In the genomic region with DNA sequence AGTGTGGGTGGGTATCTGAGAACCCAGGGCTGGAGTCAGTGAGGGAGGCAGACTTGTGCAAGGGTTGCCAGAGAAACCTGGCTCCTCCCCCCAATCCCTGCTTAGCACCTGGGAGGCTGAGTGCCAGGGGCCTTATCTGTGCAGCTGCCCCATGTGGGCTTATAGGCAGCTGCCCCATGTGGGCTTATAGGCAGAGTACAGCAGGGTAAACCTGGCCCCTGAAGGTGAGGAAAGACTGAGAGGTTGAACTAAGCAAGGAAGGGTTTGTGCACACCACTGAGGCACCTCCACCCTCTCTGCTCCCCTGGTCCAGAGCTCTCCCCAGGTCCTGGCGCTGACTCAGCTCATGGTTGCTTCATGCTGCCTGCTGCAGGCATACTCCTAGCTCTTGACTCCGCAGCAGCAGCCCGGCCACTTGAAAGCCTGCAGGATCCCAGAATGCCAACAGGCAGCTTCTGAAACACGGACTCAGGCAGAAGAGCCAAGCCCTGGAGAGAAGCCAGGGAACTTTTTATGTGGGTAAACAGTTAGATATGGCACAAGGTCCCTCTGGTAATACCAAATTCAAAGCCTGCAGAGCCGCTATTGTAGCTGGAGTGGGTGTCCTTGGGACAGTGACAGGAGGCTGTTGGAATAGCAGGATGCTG, we compare ENCODE assay signal across 8 mouse cellular contexts. TPM values are rescaled to one million over a fixed set of nuclear protein-coding genes. Genes with fewer than 3 reads are reported as not detected.
DNase-seq lines count a peak whose midpoint lies in the region; ATAC-seq and TF ChIP-seq lines count a peak whose summit lies in the region.

No protein-coding gene starts in this region.

- no peaks in the 10 kb centered on the region for H3K36me3 ChIP-seq in forebrain, embryonic 10.5 days (replicated peaks)
- H3K36me3 ChIP-seq in forebrain, embryonic 15.5 days, result no peaks in the 10 kb centered on the region
- H3K36me3 ChIP-seq in intestine, postnatal 0 days (ENCODE audit: control insufficient read depth, insufficient read depth), result no peaks in the 10 kb centered on the region

- H3K4me1 ChIP-seq in forebrain, embryonic 10.5 days, result peaks cover 47% of the 10 kb centered on the region
- peaks cover 45% of the 10 kb centered on the region for H3K4me1 ChIP-seq in forebrain, embryonic 15.5 days
- 0 out of 2 replicates have a peak, but pooled peaks cover 4% of the 10 kb centered on the region for H3K4me1 ChIP-seq in intestine, postnatal 0 days (replicated peaks; ENCODE audit: control insufficient read depth, insufficient read depth, low read length)

- ATAC-seq in forebrain, embryonic 15.5 days (replicated peaks), result no peak
- peak; percentile 52 for ATAC-seq in intestine, postnatal 0 days

- no peak overlapping the region for H3K4me3 ChIP-seq in forebrain, embryonic 10.5 days
- H3K4me3 ChIP-seq in forebrain, embryonic 15.5 days, result no peak overlapping the region
- H3K4me3 ChIP-seq in intestine, postnatal 0 days (ENCODE audit: low read depth, low read length), result no peak overlapping the region

- H3K4me2 ChIP-seq in forebrain, embryonic 15.5 days (replicated peaks), result no peak overlapping the region
- H3K4me2 ChIP-seq in intestine, postnatal 0 days (replicated peaks; ENCODE audit: low read depth), result 0 out of 2 replicates have a peak overlapping the region, but pooled peaks have one; percentile 4

- H3K27ac ChIP-seq in forebrain, embryonic 10.5 days, result peak overlapping the region; percentile 71
- no peak overlapping the region for H3K27ac ChIP-seq in forebrain, embryonic 15.5 days (replicated peaks)
- H3K27ac ChIP-seq in intestine, postnatal 0 days (ENCODE audit: low read depth, low read length), result no peak overlapping the region

- no peak overlapping the region for H3K9ac ChIP-seq in forebrain, embryonic 15.5 days (replicated peaks)
- no peak overlapping the region for H3K9ac ChIP-seq in intestine, postnatal 0 days (ENCODE audit: low read depth, low read length)

- no peak for TF ChIP-seq CTCF in intestine, postnatal 0 days (IDR thresholded peaks at IDR 0.05; ENCODE audit: low read depth)

- no peak for DNase-seq in forebrain, embryonic 10.5 days (ENCODE audit: extremely low spot score, low spot score)
- peak; percentile 20 for DNase-seq in right cerebral cortex, postnatal 25 days
- no peak for DNase-seq in right cerebral cortex, postnatal 4 days
- peak; percentile 55 for DNase-seq in retina, postnatal 7 days (ENCODE audit: low read depth, low spot score)
- DNase-seq in thymus, postnatal 10 days (ENCODE audit: low spot score in 2 of 2), result no peak
- no peak for DNase-seq in thymus, postnatal 14 days

- 44% methylated on average over 5 of the region's 5 CpGs for WGBS in forebrain, embryonic 10.5 days
- WGBS in forebrain, embryonic 15.5 days, result 32% methylated on average over 5 of the region's 5 CpGs
- WGBS in intestine, postnatal 0 days, result 44% methylated on average over 5 of the region's 5 CpGs

- peaks cover 37% of the 10 kb centered on the region for H3K27me3 ChIP-seq in forebrain, embryonic 10.5 days (ENCODE audit: poor library complexity, severe bottlenecking)
- H3K27me3 ChIP-seq in forebrain, embryonic 15.5 days, result no peaks in the 10 kb centered on the region
- H3K27me3 ChIP-seq in intestine, postnatal 0 days (replicated peaks; ENCODE audit: control insufficient read depth, insufficient read depth, low read length), result no peaks in the 10 kb centered on the region; the same call in 1 of the 2 replicates

- no peaks in the 10 kb centered on the region for H3K9me3 ChIP-seq in forebrain, embryonic 10.5 days
- no peaks in the 10 kb centered on the region for H3K9me3 ChIP-seq in forebrain, embryonic 15.5 days
- H3K9me3 ChIP-seq in intestine, postnatal 0 days (ENCODE audit: control insufficient read depth), result no peaks in the 10 kb centered on the region

RNA-seq across cellular contexts. Expression of a gene that starts 5.9 kb away (rescaled TPM):
- 0.05 and 0.07 TPM in 2 replicates for polyA plus RNA-seq in forebrain, embryonic 10.5 days (2016; fragmentation: Nextera tagmentation; extraction: Ambion mirVana)
- polyA plus RNA-seq in forebrain, embryonic 15.5 days (2015; fragmentation: Nextera tagmentation; extraction: Ambion mirVana), result 0.18 and 0.24 TPM in 2 replicates
- polyA plus RNA-seq in intestine, postnatal 0 days (2015; fragmentation: Nextera tagmentation; extraction: Ambion mirVana), result 0.09 and 0.21 TPM in 2 replicates

RNA-seq across cellular contexts. Expression of a gene that starts 15.0 kb away (rescaled TPM):
- 77.9 and 78.0 TPM in 2 replicates for polyA plus RNA-seq in forebrain, embryonic 10.5 days (2016; fragmentation: Nextera tagmentation; extraction: Ambion mirVana)
- 144 and 151 TPM in 2 replicates for polyA plus RNA-seq in forebrain, embryonic 15.5 days (2015; fragmentation: Nextera tagmentation; extraction: Ambion mirVana)
- polyA plus RNA-seq in intestine, postnatal 0 days (2015; fragmentation: Nextera tagmentation; extraction: Ambion mirVana), result 6.3 and 6.9 TPM in 2 replicates

RNA-seq across cellular contexts. Expression of a gene that starts 51.6 kb away (rescaled TPM):
- polyA plus RNA-seq in forebrain, embryonic 10.5 days (2016; fragmentation: Nextera tagmentation; extraction: Ambion mirVana), result 33.8 and 37.2 TPM in 2 replicates
- polyA plus RNA-seq in forebrain, embryonic 15.5 days (2015; fragmentation: Nextera tagmentation; extraction: Ambion mirVana), result 33.0 and 33.5 TPM in 2 replicates
- polyA plus RNA-seq in intestine, postnatal 0 days (2015; fragmentation: Nextera tagmentation; extraction: Ambion mirVana), result 16.4 and 17.0 TPM in 2 replicates

Comparison
In these comparisons a context has a peak if more than half of its experiments do, and no peak if none do; other contexts are left out.
1. DNase-seq: peak in right cerebral cortex, postnatal 25 days (single experiment) and retina, postnatal 7 days (single experiment); none in forebrain, embryonic 10.5 days (single experiment), right cerebral cortex, postnatal 4 days (single experiment), thymus, postnatal 10 days (0 of 2) and thymus, postnatal 14 days (single experiment).